Mouse (Mus musculus) bone marrow macrophage, adult 2 months (primary cell): ENCODE measurements around the gene Entpd7.

Source experiments
- CTCF ChIP-seq: IDR thresholded peaks from 2 replicates; pipeline ENCODE4 v1.5.1; 2012; ENCODE audit warnings: low read depth, mild to moderate bottlenecking, low read length, moderate library complexity
- POLR2A ChIP-seq: IDR thresholded peaks from 2 replicates; pipeline ENCODE4 v1.6.1; 2012; ENCODE audit warnings: mild to moderate bottlenecking, low read depth, low read length, borderline replicate concordance

GRCm38 (mm10) chr19:43775433-43775832 lies 86.0 kb downstream of the Entpd7 start:
- TF ChIP-seq CTCF, result no peak
- TF ChIP-seq POLR2A, result no peak
